Mouse (Mus musculus) heart, adult 9 months (tissue): ENCODE results near the gene Lpar2.

Experiments used
- DNase-seq, 2 experiments: peaks; one replicate each; pipeline ENCODE4 v3.0.0; 2022; ENCODE audit warnings: low spot score in 2 of 2

The Lpar2 gene

DNA sequence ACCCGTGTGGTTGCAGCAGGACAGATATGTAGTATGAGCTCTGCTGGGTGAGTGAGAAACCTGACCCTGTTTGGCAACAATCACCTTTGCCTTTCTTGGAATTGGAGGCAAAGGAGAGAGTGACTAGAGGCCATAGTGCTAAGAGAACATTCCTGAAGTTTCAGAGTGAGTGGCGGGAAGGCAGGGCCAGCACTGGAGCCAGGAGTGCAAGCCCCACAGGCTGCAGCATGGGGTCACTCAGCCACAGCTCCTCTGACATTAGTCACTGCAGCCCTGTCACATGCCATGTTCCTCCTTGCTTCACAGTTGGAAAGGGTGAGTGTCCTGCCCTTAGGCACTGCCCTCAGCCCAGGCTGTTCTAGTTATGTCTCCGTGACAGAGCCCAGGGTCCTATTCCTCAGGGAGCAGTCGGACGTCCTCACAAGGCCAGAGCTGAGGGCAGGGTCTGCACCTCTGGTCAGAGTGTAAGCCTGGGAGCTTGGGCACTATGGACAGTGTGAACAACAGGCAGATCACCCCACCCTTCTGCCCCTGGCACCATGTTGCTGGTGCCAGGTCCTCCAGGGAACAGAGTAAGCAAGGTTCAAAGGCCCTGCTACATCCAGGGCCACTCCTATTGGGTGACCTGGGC, 45.6 kb downstream of the Lpar2 start:
- DNase-seq: no peak

- DNase-seq: no peak
Observed at GRCm38 (mm10) chr8:69870003-69870765, 48.0 kb downstream of the Lpar2 start.

- no peak for DNase-seq
Observed at GRCm38 (mm10) chr8:69870907-69871306, 48.7 kb downstream of the Lpar2 start.

GRCm38 (mm10) chr8:69874155-69874554, 51.9 kb downstream of the Lpar2 start:
- DNase-seq: peak in 1 of 2 experiments; percentile 51

DNA sequence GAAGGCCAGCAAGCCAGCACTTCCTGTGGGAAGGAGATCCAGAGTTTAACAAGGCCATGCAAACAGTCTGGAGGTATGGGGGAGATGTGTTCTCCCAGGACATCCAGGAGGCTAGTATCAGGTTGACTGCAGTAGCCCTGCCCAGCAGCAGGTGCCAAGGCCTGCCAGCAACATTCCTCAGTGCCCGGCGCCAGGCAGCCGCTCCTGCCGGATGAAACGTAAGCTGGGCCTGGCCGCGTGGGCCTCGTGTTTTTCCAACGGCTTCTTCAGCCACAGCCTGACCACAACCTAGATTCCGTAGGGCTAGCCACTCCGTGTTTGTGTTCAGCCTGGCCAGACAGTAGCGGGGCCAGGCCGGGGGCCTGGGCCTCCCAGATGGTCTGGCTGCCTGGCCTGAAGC, 52.4 kb downstream of the Lpar2 start:
- no peak for DNase-seq

GRCm38 (mm10) chr8:69876097-69876496, 53.9 kb downstream of the Lpar2 start:
- DNase-seq: no peak

DNA sequence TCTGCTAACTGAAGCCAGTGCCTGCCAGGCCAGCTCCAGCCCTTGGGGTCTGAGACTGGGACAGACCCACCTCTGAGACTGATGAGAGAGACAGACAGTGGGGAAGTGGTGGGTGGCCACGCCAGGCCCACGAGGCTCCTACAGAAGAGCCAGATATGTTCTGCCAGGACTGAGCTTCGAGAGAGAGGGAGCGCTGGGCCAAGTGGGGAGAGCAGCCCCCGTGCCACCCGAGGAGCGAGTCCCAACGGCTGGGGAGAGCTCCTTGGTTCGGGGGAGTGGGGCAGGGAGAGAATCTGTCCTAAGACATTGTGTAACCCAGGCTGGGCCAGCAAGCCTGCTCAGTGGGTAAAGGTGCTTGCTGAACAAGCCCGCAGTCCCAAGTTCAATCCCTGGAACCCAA, 54.7 kb downstream of the Lpar2 start:
- DNase-seq: no peak

GRCm38 (mm10) chr8:69877396-69877795, 55.2 kb downstream of the Lpar2 start:
- no peak for DNase-seq

GRCm38 (mm10) chr8:69877992-69878391, 55.8 kb downstream of the Lpar2 start:
- DNase-seq: no peak

GRCm38 (mm10) chr8:69879678-69880077, 57.4 kb downstream of the Lpar2 start:
- no peak for DNase-seq
